Mouse (Mus musculus): ENCODE data around the gene Tcp11l2. TPM values are rescaled to one million over a fixed set of nuclear protein-coding genes. Genes with fewer than 3 reads are reported as not detected.

Tcp11l2 gene
- polyA plus RNA-seq, 1 experiment, result 139 TPM

GRCm38 (mm10) chr10:84608361-84608760 lies 31.9 kb downstream of the Tcp11l2 start:
- no peak for DNase-seq
- no peak for TF ChIP-seq CTCF (IDR thresholded peaks at IDR 0.05; ENCODE audit: borderline replicate concordance, control insufficient read depth, extremely low read depth, insufficient read depth, low read length, poor library complexity)
- no peak for TF ChIP-seq POLR2A (IDR thresholded peaks at IDR 0.05; ENCODE audit: control insufficient read depth, extremely low read depth, insufficient read depth, low read length, poor library complexity)
- Histone ChIP-seq H3K36me3 (ENCODE audit: control insufficient read depth, insufficient read depth, low read length) (peaks cover 21% of the 10 kb centered on the region; the same call in 1 of the 2 replicates), H3K4me1 (replicated peaks; ENCODE audit: control insufficient read depth, insufficient read depth, low read length) (no peaks in the 10 kb centered on the region), H3K27ac (ENCODE audit: control insufficient read depth, insufficient read depth, low read length) (no peak overlapping the region), H3K4me3 (ENCODE audit: control insufficient read depth, insufficient read depth, low read length) (no peak overlapping the region), H3K27me3 (ENCODE audit: control insufficient read depth, insufficient read depth, low read length) (no peaks in the 10 kb centered on the region)
- 96% methylated on average over 3 of the region's 3 CpGs for WGBS

- H3K27me3 ChIP-seq (ENCODE audit: control insufficient read depth, insufficient read depth, low read length), result no peaks in the 10 kb centered on the region
- no peak overlapping the region for H3K27ac ChIP-seq (ENCODE audit: control insufficient read depth, insufficient read depth, low read length)
- TF ChIP-seq POLR2A (IDR thresholded peaks at IDR 0.05; ENCODE audit: control insufficient read depth, extremely low read depth, insufficient read depth, low read length, poor library complexity) (no peak), CTCF (IDR thresholded peaks at IDR 0.05; ENCODE audit: borderline replicate concordance, control insufficient read depth, extremely low read depth, insufficient read depth, low read length, poor library complexity) (no peak)
- no peak overlapping the region for H3K4me3 ChIP-seq (ENCODE audit: control insufficient read depth, insufficient read depth, low read length)
- H3K36me3 ChIP-seq (ENCODE audit: control insufficient read depth, insufficient read depth, low read length), result peaks cover 19% of the 10 kb centered on the region; the same call in 1 of the 2 replicates
- no peak for DNase-seq
- WGBS, result 93% methylated on average over 4 of the region's 4 CpGs
- no peaks in the 10 kb centered on the region for H3K4me1 ChIP-seq (replicated peaks; ENCODE audit: control insufficient read depth, insufficient read depth, low read length)
These were observed 33.9 kb downstream of the Tcp11l2 start for GRCm38 (mm10) chr10:84610324-84610723.

GRCm38 (mm10) chr10:84610783-84611182 lies 34.4 kb downstream of the Tcp11l2 start:
- no peaks in the 10 kb centered on the region for H3K4me1 ChIP-seq (replicated peaks; ENCODE audit: control insufficient read depth, insufficient read depth, low read length)
- no peaks in the 10 kb centered on the region for H3K27me3 ChIP-seq (ENCODE audit: control insufficient read depth, insufficient read depth, low read length)
- H3K36me3 ChIP-seq (ENCODE audit: control insufficient read depth, insufficient read depth, low read length), result peaks cover 15% of the 10 kb centered on the region; the same call in 1 of the 2 replicates
- no peak overlapping the region for H3K4me3 ChIP-seq (ENCODE audit: control insufficient read depth, insufficient read depth, low read length)
- DNase-seq, result no peak
- no peak overlapping the region for H3K27ac ChIP-seq (ENCODE audit: control insufficient read depth, insufficient read depth, low read length)
- TF ChIP-seq CTCF (IDR thresholded peaks at IDR 0.05; ENCODE audit: borderline replicate concordance, control insufficient read depth, extremely low read depth, insufficient read depth, low read length, poor library complexity) (no peak), POLR2A (IDR thresholded peaks at IDR 0.05; ENCODE audit: control insufficient read depth, extremely low read depth, insufficient read depth, low read length, poor library complexity) (no peak)
- 97% methylated on average over 3 of the region's 3 CpGs for WGBS

- no peaks in the 10 kb centered on the region for H3K27me3 ChIP-seq (ENCODE audit: control insufficient read depth, insufficient read depth, low read length)
- no peak overlapping the region for H3K27ac ChIP-seq (ENCODE audit: control insufficient read depth, insufficient read depth, low read length)
- no peaks in the 10 kb centered on the region for H3K4me1 ChIP-seq (replicated peaks; ENCODE audit: control insufficient read depth, insufficient read depth, low read length)
- TF ChIP-seq CTCF (IDR thresholded peaks at IDR 0.05; ENCODE audit: borderline replicate concordance, control insufficient read depth, extremely low read depth, insufficient read depth, low read length, poor library complexity) (no peak), POLR2A (IDR thresholded peaks at IDR 0.05; ENCODE audit: control insufficient read depth, extremely low read depth, insufficient read depth, low read length, poor library complexity) (no peak)
- 0 out of 2 replicates have a peak, but pooled peaks cover 11% of the 10 kb centered on the region for H3K36me3 ChIP-seq (ENCODE audit: control insufficient read depth, insufficient read depth, low read length)
- no peak for DNase-seq
- 80% methylated on average over 3 of the region's 3 CpGs for WGBS
- no peak overlapping the region for H3K4me3 ChIP-seq (ENCODE audit: control insufficient read depth, insufficient read depth, low read length)
These were observed 35.2 kb downstream of the Tcp11l2 start for GRCm38 (mm10) chr10:84611664-84612063.

GRCm38 (mm10) chr10:84612281-84612680 lies 35.9 kb downstream of the Tcp11l2 start:
- Histone ChIP-seq H3K27me3 (ENCODE audit: control insufficient read depth, insufficient read depth, low read length) (no peaks in the 10 kb centered on the region), H3K4me3 (ENCODE audit: control insufficient read depth, insufficient read depth, low read length) (no peak overlapping the region), H3K27ac (ENCODE audit: control insufficient read depth, insufficient read depth, low read length) (no peak overlapping the region), H3K36me3 (ENCODE audit: control insufficient read depth, insufficient read depth, low read length) (0 out of 2 replicates have a peak, but pooled peaks cover 11% of the 10 kb centered on the region), H3K4me1 (replicated peaks; ENCODE audit: control insufficient read depth, insufficient read depth, low read length) (no peaks in the 10 kb centered on the region)
- WGBS, result 93% methylated on average over 2 of the region's 2 CpGs
- TF ChIP-seq CTCF (IDR thresholded peaks at IDR 0.05; ENCODE audit: borderline replicate concordance, control insufficient read depth, extremely low read depth, insufficient read depth, low read length, poor library complexity), result no peak
- TF ChIP-seq POLR2A (IDR thresholded peaks at IDR 0.05; ENCODE audit: control insufficient read depth, extremely low read depth, insufficient read depth, low read length, poor library complexity), result no peak
- DNase-seq, result no peak

- TF ChIP-seq CTCF (IDR thresholded peaks at IDR 0.05; ENCODE audit: borderline replicate concordance, control insufficient read depth, extremely low read depth, insufficient read depth, low read length, poor library complexity) (no peak), POLR2A (IDR thresholded peaks at IDR 0.05; ENCODE audit: control insufficient read depth, extremely low read depth, insufficient read depth, low read length, poor library complexity) (no peak)
- no peak for DNase-seq
- Histone ChIP-seq H3K27ac (ENCODE audit: control insufficient read depth, insufficient read depth, low read length) (no peak overlapping the region), H3K4me1 (replicated peaks; ENCODE audit: control insufficient read depth, insufficient read depth, low read length) (no peaks in the 10 kb centered on the region), H3K27me3 (ENCODE audit: control insufficient read depth, insufficient read depth, low read length) (no peaks in the 10 kb centered on the region), H3K4me3 (ENCODE audit: control insufficient read depth, insufficient read depth, low read length) (no peak overlapping the region), H3K36me3 (ENCODE audit: control insufficient read depth, insufficient read depth, low read length) (0 out of 2 replicates have a peak, but pooled peaks cover 9% of the 10 kb centered on the region)
- 96% methylated on average over 8 of the region's 8 CpGs for WGBS
These were observed 36.9 kb downstream of the Tcp11l2 start for GRCm38 (mm10) chr10:84613366-84613765.

GRCm38 (mm10) chr10:84615076-84615475 lies 38.6 kb downstream of the Tcp11l2 start:
- Histone ChIP-seq H3K4me3 (ENCODE audit: control insufficient read depth, insufficient read depth, low read length) (no peak overlapping the region), H3K27ac (ENCODE audit: control insufficient read depth, insufficient read depth, low read length) (no peak overlapping the region), H3K27me3 (ENCODE audit: control insufficient read depth, insufficient read depth, low read length) (no peaks in the 10 kb centered on the region), H3K36me3 (ENCODE audit: control insufficient read depth, insufficient read depth, low read length) (0 out of 2 replicates have a peak, but pooled peaks cover 4% of the 10 kb centered on the region), H3K4me1 (replicated peaks; ENCODE audit: control insufficient read depth, insufficient read depth, low read length) (no peaks in the 10 kb centered on the region)
- WGBS, result 89% methylated on average over 3 of the region's 3 CpGs
- DNase-seq, result no peak
- TF ChIP-seq POLR2A (IDR thresholded peaks at IDR 0.05; ENCODE audit: control insufficient read depth, extremely low read depth, insufficient read depth, low read length, poor library complexity) (no peak), CTCF (IDR thresholded peaks at IDR 0.05; ENCODE audit: borderline replicate concordance, control insufficient read depth, extremely low read depth, insufficient read depth, low read length, poor library complexity) (no peak)
